Mouse (Mus musculus) forebrain, embryonic 12.5 days (tissue): ENCODE measurements around the gene Abcg4. TPM values are rescaled to one million over a fixed set of nuclear protein-coding genes. Genes with fewer than 3 reads are reported as not detected.
"Not testable (repeated sequence)": the region's sequence is repeated elsewhere in the genome, so short reads cannot be mapped to it uniquely, and the experiment has no call there.

Source experiments
- ATAC-seq: fragments of 200-750 bp; cut with Nextera tagmentation; 2 replicates; pipeline ENCODE4 v1.8.0; 2017; ENCODE audit warnings: moderate TSS enrichment; ENCODE audit not compliant: low FRiP score
- H3K27ac ChIP-seq: fragments of 300-500 bp; sonication (generic); 2 replicates; pipeline ENCODE4 v1.5.1; 2016; ENCODE audit warnings: mild to moderate bottlenecking
- H3K27me3 ChIP-seq: fragments of 300-500 bp; sonication (generic); 2 replicates; pipeline ENCODE4 v1.6.1; 2016; ENCODE audit warnings: mild to moderate bottlenecking
- H3K36me3 ChIP-seq: fragments of 300-500 bp; sonication (generic); replicated peaks from 2 replicates; pipeline ENCODE4 v1.6.1; 2016; ENCODE audit warnings: mild to moderate bottlenecking
- H3K4me1 ChIP-seq: fragments of 300-500 bp; sonication (generic); 2 replicates; pipeline ENCODE4 v1.6.1; 2016
- H3K4me2 ChIP-seq: fragments of 300-500 bp; sonication (generic); 2 replicates; pipeline ENCODE4 v1.6.1; 2016; ENCODE audit warnings: mild to moderate bottlenecking, moderate library complexity
- H3K4me3 ChIP-seq: fragments of 300-500 bp; sonication (generic); replicated peaks from 2 replicates; pipeline ENCODE4 v1.5.1; 2016; ENCODE audit warnings: mild to moderate bottlenecking
- H3K9ac ChIP-seq: fragments of 300-500 bp; sonication (generic); 2 replicates; pipeline ENCODE4 v1.6.1; 2016; ENCODE audit warnings: mild to moderate bottlenecking
- H3K9me3 ChIP-seq: fragments of 300-500 bp; sonication (generic); 2 replicates; pipeline ENCODE4 v1.6.1; 2016
- WGBS: fragments of 180-500 bp; shearing (Covaris S2); methylation state at CpG from one replicate; pipeline ENCODE4 v1.1.7; 2016; 5-methylcytosine and 5-hydroxymethylcytosine counted together
- polyA plus RNA-seq: library from polyadenylated mRNA; unstranded; fragments of >200 nt; fragmentation: Nextera tagmentation; extraction: Ambion mirVana; gene quantifications from 2 replicates; pipeline ENCODE4 v1.2.1, GENCODE M21; 2016

Abcg4 gene
- polyA plus RNA-seq, 1 experiment from 2014 or later = 10.1 TPM

DNA sequence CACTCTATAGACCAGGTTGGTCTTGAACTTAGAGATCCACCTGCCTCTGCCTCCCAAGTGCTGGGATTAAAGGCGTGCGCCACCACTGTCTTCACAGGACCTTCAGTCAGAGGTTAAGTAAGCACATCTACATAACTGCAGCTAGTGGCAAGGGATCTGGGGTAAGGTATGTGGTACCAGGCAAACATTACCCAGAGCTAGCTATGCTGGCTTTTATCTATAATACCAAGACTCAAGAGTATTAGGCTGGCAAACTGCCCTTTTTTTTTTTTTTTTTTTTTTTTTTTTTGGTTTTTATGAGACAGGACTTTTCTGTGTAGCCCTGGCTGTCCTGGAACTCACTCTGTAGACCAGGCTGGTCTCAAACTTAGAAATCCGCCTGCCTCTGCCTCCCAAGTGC is 11.6 kb upstream of the Abcg4 start:
- H3K9me3 ChIP-seq, H3K27me3 ChIP-seq, H3K4me2 ChIP-seq, H3K9ac ChIP-seq, ATAC-seq, H3K4me3 ChIP-seq, H3K27ac ChIP-seq: not testable (repeated sequence)
- Histone ChIP-seq H3K4me1 (peaks cover 14% of the 10 kb centered on the region), H3K36me3 (peaks cover 74% of the 10 kb centered on the region)
- WGBS = 96% methylated on average over 3 of the region's 3 CpGs

DNA sequence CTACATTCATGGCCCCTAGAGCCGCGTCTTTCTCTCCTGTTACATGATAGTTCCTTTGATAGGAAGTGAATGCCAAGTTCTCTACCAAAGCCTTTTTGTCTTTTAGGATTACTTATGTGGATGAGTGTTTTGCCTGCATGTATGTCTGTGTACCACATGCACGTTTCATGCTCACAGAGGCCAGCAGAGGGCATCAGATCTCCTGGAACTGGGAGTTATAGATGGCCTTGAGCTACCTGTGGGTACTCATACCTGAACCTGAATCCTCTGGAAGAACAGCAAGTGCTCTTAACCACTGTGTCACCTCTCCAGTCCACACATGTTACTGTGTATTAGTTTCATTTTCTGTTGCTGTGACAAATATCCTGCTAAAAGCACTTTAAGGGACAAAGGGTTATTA is 4.1 kb upstream of the Abcg4 start:
- Histone ChIP-seq H3K36me3 (peaks cover 58% of the 10 kb centered on the region), H3K9ac (no peak overlapping the region), H3K4me3 (no peak overlapping the region), H3K4me2 (no peak overlapping the region), H3K27ac (no peak overlapping the region), H3K27me3 (peaks cover 6% of the 10 kb centered on the region; the same call in 1 of the 2 replicates), H3K9me3 (no peaks in the 10 kb centered on the region), H3K4me1 (peaks cover 16% of the 10 kb centered on the region)
- whole genome bisulfite sequencing = 70% methylated on average over 3 of the region's 3 CpGs
- no peak for ATAC-seq

DNA sequence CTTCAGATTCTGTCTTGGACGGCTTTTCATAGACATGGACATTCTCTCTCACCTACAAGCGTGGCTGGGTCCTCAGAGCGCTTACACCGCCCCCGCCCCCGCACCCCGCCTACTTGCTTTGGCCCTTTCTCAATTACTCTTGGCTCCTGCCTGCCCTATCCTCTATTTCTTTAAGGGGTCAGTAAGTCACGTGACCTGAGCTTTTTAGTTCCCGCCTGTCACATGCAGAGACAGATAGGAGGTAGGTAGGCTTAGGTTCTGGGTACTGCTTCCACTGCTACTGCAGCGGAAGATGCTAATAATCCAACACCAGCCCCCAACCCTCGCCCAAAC is 510 bp upstream of the Abcg4 start:
- H3K27ac ChIP-seq = peak overlapping the region; percentile 63; the same call in 1 of the 2 replicates
- no peaks in the 10 kb centered on the region for H3K9me3 ChIP-seq
- WGBS = 7% methylated on average over 11 of the region's 11 CpGs
- H3K4me1 ChIP-seq = peaks cover 31% of the 10 kb centered on the region
- ATAC-seq = no peak
- peaks cover 6% of the 10 kb centered on the region; the same call in 1 of the 2 replicates for H3K27me3 ChIP-seq
- H3K4me3 ChIP-seq = peak overlapping the region; percentile 77
- peak overlapping the region; percentile 96 for H3K4me2 ChIP-seq
- H3K36me3 ChIP-seq = peaks cover 27% of the 10 kb centered on the region
- no peak overlapping the region for H3K9ac ChIP-seq

DNA sequence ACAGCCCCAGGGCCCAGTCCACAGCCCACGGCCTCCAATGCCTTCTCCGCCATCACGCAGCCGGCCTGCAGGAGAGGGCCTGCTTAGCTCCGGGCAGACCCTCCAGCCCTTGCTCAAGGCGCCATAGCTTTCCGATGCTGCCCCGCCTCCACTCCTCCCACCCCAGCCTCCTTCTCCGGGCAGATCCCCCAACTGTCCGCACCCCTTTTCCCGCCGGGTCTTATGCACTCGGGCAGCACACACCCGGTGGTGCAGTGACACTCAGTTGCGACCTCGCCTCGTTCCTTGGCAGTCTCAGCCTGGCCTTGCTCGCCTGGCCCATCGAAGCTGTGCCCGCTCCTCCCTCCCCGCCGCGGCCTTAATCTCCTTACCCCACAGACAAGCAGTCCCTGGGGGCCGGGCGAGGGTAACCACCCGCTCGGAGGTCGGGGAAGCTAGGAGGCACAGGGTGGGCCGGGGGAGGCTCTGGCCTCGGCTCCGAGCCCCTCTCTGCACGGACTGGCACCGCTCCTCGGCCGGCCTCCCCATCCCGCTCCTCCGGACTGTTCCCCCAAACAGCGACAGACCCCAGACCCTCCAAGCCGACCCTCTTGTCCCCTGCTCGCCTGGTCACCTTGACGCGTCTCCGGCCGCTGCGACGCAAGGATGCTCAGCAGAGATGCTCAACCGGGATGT is 877 bp downstream of the Abcg4 start:
- H3K4me1 ChIP-seq = peaks cover 31% of the 10 kb centered on the region
- peak overlapping the region; percentile 96 for H3K4me2 ChIP-seq
- ATAC-seq = peak; percentile 70
- H3K9ac ChIP-seq = peak overlapping the region; percentile 88
- peaks cover 13% of the 10 kb centered on the region for H3K36me3 ChIP-seq
- under 1% methylated on average over 47 of the region's 47 CpGs for WGBS
- H3K4me3 ChIP-seq = peak overlapping the region; percentile 77
- peak overlapping the region; percentile 63 for H3K27ac ChIP-seq
- H3K27me3 ChIP-seq = peaks cover 6% of the 10 kb centered on the region; the same call in 1 of the 2 replicates
- no peaks in the 10 kb centered on the region for H3K9me3 ChIP-seq

DNA sequence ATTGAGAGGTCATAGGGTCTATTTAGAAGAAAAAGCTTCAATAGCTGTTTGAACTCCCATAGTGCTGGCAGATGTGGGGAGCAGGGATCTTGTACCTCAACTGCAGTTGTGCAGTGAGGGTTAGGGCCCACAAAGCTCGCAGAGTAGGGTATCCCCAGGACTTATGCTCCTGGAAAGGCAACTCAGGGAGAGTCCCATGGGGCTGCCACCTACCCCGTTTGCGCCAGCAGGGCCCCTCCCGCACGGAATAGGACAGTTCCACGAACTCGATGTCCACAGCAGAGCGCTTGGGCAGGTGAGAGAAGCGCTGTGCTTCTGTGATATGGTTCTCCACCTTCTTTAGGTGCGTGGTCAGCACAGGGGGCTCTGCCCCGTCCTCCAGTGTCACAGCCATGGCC is 1.4 kb downstream of the Abcg4 start:
- H3K4me3 ChIP-seq = peak overlapping the region; percentile 77

DNA sequence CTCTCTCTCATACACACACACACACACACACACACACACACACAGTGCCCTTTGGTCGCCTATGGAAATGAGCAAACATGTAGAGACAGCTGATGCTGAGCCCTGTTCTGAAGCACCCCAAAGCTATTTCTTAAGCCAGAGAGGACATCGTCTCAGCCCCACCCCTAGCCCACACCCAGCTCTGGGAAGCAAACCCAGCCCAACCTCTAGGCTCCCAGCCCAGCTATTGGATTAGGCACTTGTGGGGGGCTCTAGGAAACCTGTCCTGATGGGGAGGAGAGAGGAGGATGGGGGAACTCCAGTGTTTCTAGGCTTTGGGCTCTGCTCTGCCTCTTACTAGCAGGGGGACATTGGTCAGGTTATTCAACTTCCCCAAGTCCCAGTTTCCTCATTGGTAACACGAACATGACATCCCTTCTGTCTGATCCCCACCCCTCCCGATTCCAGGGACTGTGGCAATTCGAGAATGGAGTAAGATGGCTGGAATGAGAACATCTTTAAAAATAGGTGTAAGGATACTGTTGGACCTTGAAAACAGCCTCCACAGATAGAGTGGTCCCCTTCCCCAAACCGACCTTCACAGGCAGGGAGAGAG is 2.1 kb downstream of the Abcg4 start:
- Histone ChIP-seq H3K9ac (peak overlapping the region; percentile 88), H3K27ac (no peak overlapping the region), H3K27me3 (peaks cover 6% of the 10 kb centered on the region; the same call in 1 of the 2 replicates), H3K36me3 (peaks cover 10% of the 10 kb centered on the region), H3K9me3 (no peaks in the 10 kb centered on the region), H3K4me3 (peak overlapping the region; percentile 77), H3K4me2 (peak overlapping the region; percentile 96), H3K4me1 (peaks cover 31% of the 10 kb centered on the region)
- no peak for ATAC-seq
- WGBS = 10% methylated on average over 6 of the region's 6 CpGs

More for the DNA sequence above, 1.4 kb downstream of the Abcg4 start:
- H3K9me3 ChIP-seq = no peaks in the 10 kb centered on the region
- H3K4me2 ChIP-seq = peak overlapping the region; percentile 96
- H3K27me3 ChIP-seq = peaks cover 6% of the 10 kb centered on the region; the same call in 1 of the 2 replicates
- peak overlapping the region; percentile 63; the same call in 1 of the 2 replicates for H3K27ac ChIP-seq
- WGBS = 2% methylated on average over 11 of the region's 11 CpGs
- peaks cover 13% of the 10 kb centered on the region for H3K36me3 ChIP-seq
- ATAC-seq = no peak; the same call in 1 of the 2 replicates
- H3K4me1 ChIP-seq = peaks cover 31% of the 10 kb centered on the region
- peak overlapping the region; percentile 88 for H3K9ac ChIP-seq

DNA sequence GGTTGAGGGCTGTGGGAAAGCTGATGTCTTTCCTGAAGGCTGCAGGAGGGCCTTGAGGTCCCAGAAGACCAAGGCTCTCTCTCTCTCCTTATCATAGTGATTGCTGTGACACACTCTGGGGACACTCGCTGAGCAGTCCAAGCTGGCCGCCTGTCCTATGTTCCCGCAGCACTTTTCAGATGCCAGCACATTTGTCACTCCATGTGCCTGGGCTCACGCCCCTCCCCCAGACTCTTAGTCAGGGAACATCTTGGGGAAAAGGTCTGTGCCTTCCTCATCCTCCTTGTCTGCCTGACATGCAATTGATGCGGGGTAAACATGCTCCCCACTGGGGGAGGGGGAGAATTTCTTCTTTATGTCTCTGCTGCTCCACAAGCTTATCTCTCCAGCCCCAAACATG is 5.2 kb downstream of the Abcg4 start:
- Histone ChIP-seq H3K9ac (no peak overlapping the region), H3K4me1 (peaks cover 19% of the 10 kb centered on the region), H3K27me3 (no peaks in the 10 kb centered on the region; the same call in 1 of the 2 replicates), H3K27ac (no peak overlapping the region), H3K4me3 (no peak overlapping the region), H3K4me2 (no peak overlapping the region), H3K36me3 (peaks cover 33% of the 10 kb centered on the region), H3K9me3 (no peaks in the 10 kb centered on the region)
- 85% methylated on average over 5 of the region's 5 CpGs for WGBS
- no peak for ATAC-seq

DNA sequence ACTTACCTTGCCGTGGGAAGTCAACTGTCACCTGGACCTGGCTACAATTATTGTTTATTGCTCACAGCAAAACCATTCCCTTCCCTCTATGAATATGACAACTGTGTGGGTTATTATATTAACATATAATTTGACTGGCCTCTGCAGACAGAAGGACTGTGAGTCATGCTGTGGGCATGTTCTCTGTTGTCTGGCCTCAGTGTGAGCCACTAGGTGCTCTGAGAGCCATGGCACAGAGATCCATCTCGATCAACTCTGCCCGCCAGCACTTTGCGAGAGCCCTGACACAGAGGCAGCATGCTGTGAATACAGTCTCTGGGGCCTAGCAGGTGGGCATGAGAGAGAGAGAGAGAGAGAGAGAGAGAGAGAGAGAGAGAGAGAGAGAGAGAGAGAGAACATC is 18.4 kb downstream of the Abcg4 start:
- no peak overlapping the region for H3K4me3 ChIP-seq
- H3K27me3 ChIP-seq = peaks cover 4% of the 10 kb centered on the region; the same call in 1 of the 2 replicates
- no peak for ATAC-seq
- H3K4me1 ChIP-seq = peaks cover 19% of the 10 kb centered on the region
- H3K9ac ChIP-seq = no peak overlapping the region
- peaks cover 4% of the 10 kb centered on the region; the same call in 1 of the 2 replicates for H3K9me3 ChIP-seq
- H3K36me3 ChIP-seq = no peaks in the 10 kb centered on the region
- no peak overlapping the region for H3K4me2 ChIP-seq
- no peak overlapping the region for H3K27ac ChIP-seq
- 87% methylated on average over 4 of the region's 4 CpGs for WGBS

DNA sequence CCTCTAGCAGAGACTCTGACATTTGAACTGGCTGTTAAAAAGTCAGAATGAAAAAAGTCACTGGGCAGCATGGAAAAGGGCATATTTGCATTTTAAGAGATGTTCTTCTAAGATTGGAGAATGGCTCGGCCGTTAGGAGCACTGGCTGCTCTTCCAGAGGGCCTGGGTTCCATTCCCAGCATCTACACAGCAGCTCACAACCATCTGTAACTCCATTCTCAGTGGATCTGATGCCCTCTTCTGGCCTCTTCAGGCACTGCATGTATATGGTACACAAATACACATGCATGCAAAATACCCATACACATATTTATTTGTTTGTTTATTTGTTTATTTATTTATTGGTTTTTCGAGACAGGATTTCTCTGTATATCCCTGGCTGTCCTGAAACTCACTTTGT is 19.3 kb downstream of the Abcg4 start:
- Histone ChIP-seq H3K27me3 (peaks cover 4% of the 10 kb centered on the region; the same call in 1 of the 2 replicates), H3K4me3 (no peak overlapping the region), H3K36me3 (no peaks in the 10 kb centered on the region), H3K9me3 (peaks cover 4% of the 10 kb centered on the region; the same call in 1 of the 2 replicates), H3K4me2 (no peak overlapping the region), H3K9ac (no peak overlapping the region), H3K27ac (no peak overlapping the region), H3K4me1 (peaks cover 27% of the 10 kb centered on the region)
- ATAC-seq = no peak
- WGBS = 80% methylated on average over 3 of the region's 3 CpGs

DNA sequence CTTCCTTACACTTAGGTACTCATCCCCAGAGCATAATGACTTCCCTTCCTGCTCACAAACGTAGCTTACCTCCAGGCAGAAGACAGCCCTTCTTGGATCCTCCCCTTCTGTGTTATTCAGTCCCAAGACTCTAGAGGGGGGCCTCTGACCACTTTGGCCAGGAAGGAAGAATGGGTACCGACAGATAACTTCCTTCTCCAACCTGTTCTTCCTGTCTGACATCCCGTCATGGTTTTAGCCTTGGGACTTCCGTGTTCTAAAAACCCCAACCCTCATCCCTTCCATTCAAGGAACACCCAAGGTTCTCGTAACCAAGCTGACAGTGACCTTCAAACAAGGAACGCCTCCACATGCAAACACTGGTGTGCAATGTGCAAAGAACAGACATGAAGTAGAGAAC is 20.0 kb downstream of the Abcg4 start, which contains the start of gene Nlrx1:
Nlrx1 (minus strand) TSS at position 168 of the 400 bp plus-strand sequence.
- 86% methylated on average over 6 of the region's 6 CpGs for WGBS
- Histone ChIP-seq H3K9ac (peak within 1 kb of the TSS; percentile 70), H3K9me3 (peaks cover 4% of the 10 kb centered on the region; the same call in 1 of the 2 replicates), H3K27me3 (peaks cover 4% of the 10 kb centered on the region; the same call in 1 of the 2 replicates), H3K4me3 (peak within 1 kb of the TSS; percentile 44), H3K36me3 (no peaks in the 10 kb centered on the region), H3K4me1 (peaks cover 27% of the 10 kb centered on the region), H3K27ac (peak within 1 kb of the TSS; percentile 66), H3K4me2 (peak within 1 kb of the TSS; percentile 68)
- ATAC-seq = no peak

DNA sequence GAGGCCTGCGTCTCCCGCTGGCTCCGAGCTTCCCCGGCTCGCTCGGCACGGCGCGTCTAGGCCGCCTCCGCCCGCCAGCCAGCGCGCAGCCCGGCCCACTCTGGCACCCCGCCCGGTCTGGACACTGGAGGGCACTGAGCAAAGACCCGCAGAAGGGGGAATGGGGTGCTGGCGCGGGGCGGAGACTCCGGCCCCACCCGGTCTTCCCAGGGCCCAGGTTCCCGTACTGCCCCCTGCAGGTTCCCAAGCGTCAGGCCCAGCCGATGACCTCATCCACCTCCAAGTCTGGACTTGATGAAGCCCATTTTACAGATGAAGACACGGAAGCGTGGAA is 20.4 kb downstream of the Abcg4 start:
- WGBS = 5% methylated on average over 28 of the region's 28 CpGs

DNA sequence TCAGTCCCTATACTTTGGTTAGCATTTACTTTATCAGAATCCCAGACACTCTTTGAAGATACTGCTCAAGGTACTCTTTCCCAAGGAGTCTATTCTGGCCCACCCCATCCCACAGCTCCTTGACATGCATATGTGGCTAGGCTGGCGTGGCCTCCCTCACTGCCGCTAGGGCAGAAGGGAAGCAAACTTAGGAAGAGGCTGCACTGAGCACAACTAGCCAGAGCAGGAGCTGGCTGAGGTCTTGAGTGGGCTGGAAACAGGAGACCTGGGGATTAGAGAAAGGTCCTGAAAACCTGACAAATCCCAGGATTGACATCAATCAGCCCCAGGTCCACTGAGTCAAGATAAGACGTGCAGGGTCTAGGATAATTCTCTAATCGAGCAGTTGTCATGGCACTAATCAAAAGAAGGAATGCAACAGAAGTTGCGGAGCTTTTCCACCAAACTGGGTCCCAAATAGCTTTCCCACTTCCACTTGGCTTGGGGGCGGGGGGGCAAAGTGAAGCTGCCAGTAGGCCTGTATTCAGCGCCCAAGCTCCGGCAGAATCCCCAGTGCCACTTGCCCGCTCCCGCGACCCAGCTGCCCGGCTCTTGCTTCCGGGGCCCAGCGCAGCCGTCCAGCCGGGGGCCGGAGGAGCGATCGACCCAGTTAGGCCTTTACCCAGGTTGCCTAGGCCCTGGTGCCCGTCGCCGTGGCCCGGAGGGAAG is 20.9 kb downstream of the Abcg4 start:
- Histone ChIP-seq H3K4me1 (peaks cover 27% of the 10 kb centered on the region), H3K4me3 (peak overlapping the region; percentile 44), H3K9me3 (peaks cover 4% of the 10 kb centered on the region; the same call in 1 of the 2 replicates), H3K9ac (peak overlapping the region; percentile 70), H3K27ac (peak overlapping the region; percentile 66), H3K27me3 (peaks cover 4% of the 10 kb centered on the region; the same call in 1 of the 2 replicates), H3K4me2 (peak overlapping the region; percentile 68), H3K36me3 (no peaks in the 10 kb centered on the region)
- peak; percentile 58; the same call in 1 of the 2 replicates for ATAC-seq
- WGBS = 9% methylated on average over 23 of the region's 23 CpGs

More for the DNA sequence above, 20.4 kb downstream of the Abcg4 start:
- ATAC-seq = peak; percentile 77; the same call in 1 of the 2 replicates
- Histone ChIP-seq H3K9ac (peak overlapping the region; percentile 70), H3K4me3 (peak overlapping the region; percentile 44), H3K4me2 (peak overlapping the region; percentile 68), H3K36me3 (no peaks in the 10 kb centered on the region), H3K9me3 (peaks cover 4% of the 10 kb centered on the region; the same call in 1 of the 2 replicates), H3K27me3 (peaks cover 4% of the 10 kb centered on the region; the same call in 1 of the 2 replicates), H3K27ac (peak overlapping the region; percentile 66), H3K4me1 (peaks cover 27% of the 10 kb centered on the region)
